Mouse (Mus musculus) kidney, adult 2 months (tissue): ENCODE measurements around the gene Erg.

Experiments
- CTCF ChIP-seq: fragments of 200-500 bp; conservative IDR thresholded peaks from 2 replicates; pipeline ENCODE4 v1.5.1; 2011; ENCODE audit warnings: low read depth, mild to moderate bottlenecking, control low read depth, low read length, moderate library complexity, mixed read lengths; ENCODE audit not compliant: insufficient read depth, insufficient read length
- POLR2A ChIP-seq: fragments of 200-500 bp; IDR thresholded peaks from one replicate; pipeline ENCODE4 v1.6.1; 2011; ENCODE audit warnings: low read depth, low read length, control low read depth

GRCm38 (mm10) chr16:95487606-95488351, 98.6 kb downstream of the Erg start:
- TF ChIP-seq POLR2A (no peak), CTCF (no peak)
